Mouse (Mus musculus) CD4-positive helper T cell, adult 2 months (primary cell): ENCODE data around the gene Ttyh2.

ENCODE experiments used
- DNase-seq: peaks from one replicate; pipeline ENCODE4 v3.0.0-alpha.2; 2012; ENCODE audit warnings: low read depth, missing footprints, low spot score

Ttyh2 gene

GRCm38 (mm10) chr11:114747564-114748138 lies 72.4 kb downstream of the Ttyh2 start:
- no peak for DNase-seq

GRCm38 (mm10) chr11:114764820-114765818 lies 89.9 kb downstream of the Ttyh2 start, which contains the start of gene Kif19a:
Kif19a (plus strand) TSS chr11:114765388.
- peak; percentile 43 for DNase-seq

- DNase-seq: no peak
Measured at GRCm38 (mm10) chr11:114769911-114770310, 94.7 kb downstream of the Ttyh2 start.
